Mouse (Mus musculus) kidney, adult 11 months (tissue): ENCODE results near the gene BC052040.

Experiments
- DNase-seq: peaks from one replicate; pipeline ENCODE4 v3.0.0; 2022

BC052040 gene

DNA sequence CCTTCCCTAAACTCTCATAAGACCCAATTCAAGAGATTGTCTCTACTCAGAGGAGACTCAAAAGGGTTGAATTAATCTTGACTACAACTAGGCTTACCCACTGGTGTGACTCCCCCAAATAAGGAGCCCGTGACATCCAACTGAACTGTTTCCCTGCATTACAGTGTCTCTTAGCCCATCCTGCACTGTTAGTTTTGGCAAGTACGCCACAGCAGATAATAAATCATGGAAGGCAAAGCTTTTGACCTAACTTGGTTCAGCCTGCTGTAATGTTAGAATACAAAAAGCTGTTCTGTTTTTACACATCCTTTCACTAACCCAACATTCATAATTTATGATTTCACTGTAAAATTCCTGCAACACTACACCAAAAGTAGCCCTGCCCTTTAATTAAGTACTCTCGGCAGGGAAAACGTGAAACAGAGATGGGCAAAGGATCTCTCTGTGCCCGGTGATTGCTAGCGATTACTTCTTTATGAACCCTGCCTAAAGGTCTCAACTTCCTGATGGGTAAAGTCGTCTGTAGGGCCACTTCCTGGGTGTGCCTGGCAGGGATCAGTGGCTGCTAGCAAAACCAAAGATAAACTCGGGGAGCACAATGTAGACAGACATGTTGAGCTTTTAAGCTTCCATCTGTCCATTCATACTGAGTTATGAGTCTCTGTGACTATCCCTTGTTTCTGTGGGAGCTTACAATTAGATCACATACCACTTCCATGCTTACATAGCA, 194.1 kb downstream of the BC052040 start:
- DNase-seq, result peak; percentile 57

DNA sequence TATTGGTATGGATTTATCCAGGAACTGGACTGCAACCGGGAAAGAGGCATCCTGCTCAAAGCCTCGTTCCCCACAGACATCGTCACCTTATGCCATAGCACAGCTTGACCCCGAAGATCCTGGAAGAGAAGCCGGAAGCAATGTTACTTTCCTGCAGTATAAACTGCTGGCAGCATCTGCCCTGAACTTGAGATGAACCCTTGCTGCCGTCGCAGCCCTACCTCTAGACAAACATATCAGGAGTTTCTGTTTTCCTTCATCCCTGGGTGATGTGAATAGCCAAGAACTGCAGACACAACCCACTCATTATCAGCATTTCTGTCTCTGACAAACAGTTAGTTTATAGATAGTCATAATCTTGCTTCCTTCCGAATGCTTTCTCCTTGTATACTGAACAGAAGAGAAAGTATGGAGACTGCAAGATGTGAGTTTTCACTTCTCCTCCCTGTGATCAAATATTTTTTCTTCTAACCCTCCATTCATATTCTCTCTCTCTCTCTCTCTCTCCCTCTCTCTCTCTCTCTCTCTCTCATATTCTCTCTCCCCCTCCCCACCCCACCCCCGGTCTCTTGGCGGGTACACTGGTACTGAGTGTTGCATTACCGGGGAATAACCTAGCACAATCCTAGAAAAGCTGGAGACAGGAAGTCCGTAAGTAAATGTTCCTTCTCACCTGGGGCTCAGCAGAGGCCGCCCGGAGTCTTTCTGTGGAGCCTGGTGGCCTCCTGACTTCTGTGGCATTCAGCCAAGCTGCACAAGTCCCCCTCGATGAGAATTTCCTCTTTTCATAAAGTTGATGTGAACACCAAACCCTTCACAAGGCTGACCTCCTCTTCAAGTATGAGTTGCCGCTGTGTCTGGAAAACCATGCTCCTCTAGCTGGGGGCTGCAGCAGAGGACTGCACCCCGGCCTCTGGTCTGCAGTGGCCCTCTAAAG, 195.7 kb downstream of the BC052040 start:
- DNase-seq, result peak; percentile 69

DNA sequence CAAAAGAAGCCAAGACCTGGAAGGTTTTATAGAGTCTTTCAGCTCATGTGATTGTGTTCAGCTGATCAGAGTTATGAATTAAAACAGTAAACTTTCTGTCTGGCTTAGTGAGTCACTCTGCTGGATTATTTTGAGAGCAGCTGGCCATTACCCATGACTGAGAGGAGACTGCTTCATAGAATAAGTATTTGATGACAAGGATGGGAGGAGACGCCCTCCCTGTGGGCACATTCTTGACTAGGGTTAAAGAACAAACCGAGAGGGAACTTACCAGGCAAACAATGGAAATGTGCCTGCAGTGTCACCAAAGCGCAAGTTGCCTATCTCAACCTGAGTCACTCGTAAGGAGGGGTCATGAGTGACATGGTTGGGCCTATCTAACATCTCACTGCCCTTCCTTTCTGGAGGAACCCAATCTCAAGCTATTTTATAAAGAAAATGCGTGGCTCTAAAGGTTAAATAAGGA, 199.1 kb downstream of the BC052040 start:
- peak; percentile 71 for DNase-seq

DNA sequence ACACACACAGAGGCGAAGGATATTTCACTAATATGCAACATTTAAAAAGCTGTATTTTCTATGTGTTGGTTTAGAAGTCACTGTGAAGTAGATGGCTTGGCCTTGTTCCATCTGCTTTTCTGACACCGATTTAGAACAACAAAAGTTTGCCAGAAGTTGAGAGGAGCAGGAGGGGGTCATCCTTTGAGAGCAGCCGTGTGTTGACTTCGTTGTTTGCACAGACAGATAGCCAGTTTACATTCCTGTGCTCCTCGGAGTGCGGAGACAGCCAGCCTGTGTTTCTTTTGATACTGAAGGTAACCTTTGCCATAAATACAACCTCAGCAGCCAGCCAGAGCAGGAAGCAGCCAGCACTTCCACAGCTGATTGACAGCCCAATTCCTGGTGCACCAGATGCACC, 204.2 kb downstream of the BC052040 start:
- no peak for DNase-seq

DNA sequence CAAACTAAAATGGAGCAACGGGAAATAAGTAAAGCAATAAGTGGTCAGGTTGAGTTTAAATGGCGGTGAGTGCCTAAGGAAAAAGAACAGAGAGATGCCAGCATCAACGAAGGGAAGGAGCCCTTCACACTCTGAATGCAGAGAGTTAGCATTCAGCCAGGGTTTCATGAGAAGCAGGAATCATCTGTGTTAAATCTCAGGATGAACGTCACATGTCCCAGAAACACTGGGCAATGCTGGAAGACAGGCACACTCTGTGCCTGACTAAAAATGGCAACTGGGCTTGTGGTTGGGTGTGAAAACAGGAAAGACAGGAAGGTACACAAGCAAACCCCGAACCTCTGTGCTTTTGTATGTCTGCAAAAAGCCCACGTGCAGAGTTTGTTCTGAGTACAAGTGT, 217.3 kb downstream of the BC052040 start:
- no peak for DNase-seq

DNA sequence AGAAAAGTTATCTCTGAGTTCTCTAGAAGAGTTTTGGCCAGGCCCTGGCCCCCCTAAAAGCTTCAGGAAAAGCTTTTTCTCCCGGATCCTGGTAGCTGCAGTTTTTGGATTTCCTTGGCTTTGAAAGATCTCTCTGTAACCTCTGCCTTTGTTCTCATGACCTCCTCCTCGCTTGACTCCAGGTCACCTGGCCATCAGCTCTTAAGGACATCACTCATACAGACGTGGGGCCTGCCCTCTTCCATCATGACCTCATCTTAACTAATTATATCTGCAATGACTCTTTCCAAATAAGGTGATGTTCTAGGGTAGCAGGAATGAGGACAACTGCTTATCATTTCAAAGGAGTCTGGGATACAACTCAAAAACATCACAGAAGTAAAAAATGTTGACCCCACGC, 226.9 kb downstream of the BC052040 start:
- DNase-seq, result peak; percentile 50

DNA sequence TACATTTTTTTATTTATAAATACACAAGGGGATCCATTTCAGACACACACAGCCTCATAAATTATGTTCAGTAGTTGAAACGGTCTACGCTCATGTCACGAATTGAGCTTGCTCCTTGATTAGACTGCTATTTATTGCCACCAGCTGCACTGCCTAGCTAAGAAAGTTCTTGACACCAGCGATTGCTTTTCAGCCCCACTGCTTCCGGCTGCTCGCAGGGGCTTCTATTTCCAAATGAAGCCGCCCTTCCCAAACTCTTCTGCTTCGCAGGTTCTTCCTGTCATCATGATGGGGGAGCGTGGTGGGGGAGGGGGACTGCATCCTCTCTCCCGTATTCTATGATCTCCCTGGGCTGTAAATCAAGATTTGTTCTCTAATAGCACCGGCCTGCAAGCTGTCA, 231.8 kb downstream of the BC052040 start:
- no peak for DNase-seq

DNA sequence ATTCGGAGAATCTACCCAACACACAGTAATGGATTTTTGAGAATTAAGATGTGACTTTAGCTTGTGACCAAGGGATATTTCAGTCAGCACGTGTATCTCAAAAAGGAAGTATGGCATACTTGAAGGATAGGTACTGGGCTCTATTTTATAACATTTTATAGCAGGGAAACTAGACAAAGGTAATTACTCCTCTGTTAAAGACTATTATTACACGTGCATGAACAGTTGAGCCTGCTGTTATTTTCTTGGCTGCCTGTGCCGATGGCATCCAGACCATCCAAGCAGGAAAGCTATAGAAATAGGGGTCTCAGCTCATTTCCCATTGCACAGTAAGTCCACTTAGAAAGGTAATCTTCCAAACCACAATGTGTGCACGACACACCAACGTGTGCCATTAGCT, 232.2 kb downstream of the BC052040 start:
- DNase-seq, result no peak

DNA sequence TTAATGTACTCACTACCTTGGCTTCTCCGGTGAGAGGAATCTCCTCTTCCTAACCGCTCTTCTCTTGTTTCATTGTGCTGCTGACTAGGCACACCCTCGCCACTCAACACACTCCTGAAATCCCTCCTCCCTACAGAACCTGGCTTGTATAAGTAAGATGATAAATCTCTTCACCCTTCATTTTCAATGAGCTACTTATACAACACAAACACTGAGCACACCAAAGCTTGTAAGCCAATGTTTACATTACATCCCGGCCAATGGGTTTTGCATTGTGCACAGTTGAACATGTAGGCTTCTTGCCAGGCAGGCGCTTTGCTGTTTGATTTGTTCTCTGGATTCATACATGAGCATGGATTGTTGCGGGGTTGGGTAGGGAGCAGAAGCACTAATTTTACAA, 236.4 kb downstream of the BC052040 start:
- no peak for DNase-seq

DNA sequence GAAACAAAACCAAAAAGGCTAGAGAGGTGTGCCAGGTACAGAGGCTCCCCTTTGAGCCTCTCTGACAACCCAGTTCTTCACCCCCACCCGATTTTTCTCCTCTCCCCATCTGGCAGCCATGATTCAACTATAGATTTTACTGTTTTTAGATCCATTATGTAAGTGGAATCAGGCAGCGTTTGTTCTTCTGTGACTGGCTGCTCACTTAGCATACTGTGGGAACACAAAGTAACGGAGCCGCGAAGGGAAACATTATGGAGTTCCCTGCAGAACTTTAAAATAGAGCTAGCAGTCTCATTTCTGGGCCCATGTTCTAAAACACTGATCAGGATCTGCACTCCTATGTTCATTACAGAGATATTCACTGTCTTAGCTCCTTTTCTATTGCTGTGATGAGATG, 240.8 kb downstream of the BC052040 start:
- DNase-seq, result no peak
